Comparison of ENCODE assay signal across 23 mouse cellular contexts in the genomic region with DNA sequence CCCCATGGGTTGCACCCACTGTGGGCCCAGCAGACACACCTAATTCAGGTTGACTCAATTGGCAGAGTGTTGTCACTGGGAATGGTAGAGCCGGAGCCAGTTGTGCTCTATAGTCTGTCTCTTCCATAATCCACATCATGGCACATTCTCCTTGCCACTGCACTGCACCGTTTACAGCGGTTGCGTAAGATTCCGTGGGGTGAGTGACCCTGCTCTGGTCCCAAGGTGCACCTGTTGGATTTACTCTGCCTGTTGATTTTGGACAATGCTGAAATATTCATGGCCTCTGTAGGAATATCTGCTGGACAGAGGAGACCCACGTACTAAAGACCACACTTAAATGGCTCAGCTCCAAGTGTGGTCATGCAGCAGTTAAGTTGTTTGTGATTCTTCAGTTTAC. TPM values are rescaled to one million over a fixed set of nuclear protein-coding genes. Genes with fewer than 3 reads are reported as not detected.
DNase-seq lines count a peak whose midpoint lies in the region; ATAC-seq and TF ChIP-seq lines count a peak whose summit lies in the region.
"Had no signal": no experiment of that assay in that cellular context is flagged by ENCODE, and none has a peak within 500 bp of the region (broad histone marks: within the 10 kb centered on the region; RNA-seq: fewer than 3 reads in every experiment).

No protein-coding gene starts in this region.

- H3K4me3 ChIP-seq in hindbrain, embryonic 15.5 days = no peak overlapping the region
- H3K4me3 ChIP-seq in hindbrain, embryonic 14.5 days (replicated peaks; ENCODE audit: low read length) = no peak overlapping the region
- H3K4me3 ChIP-seq in midbrain, embryonic 11.5 days (ENCODE audit: low read depth, low read length) = no peak overlapping the region
- H3K4me3 ChIP-seq in midbrain, postnatal 0 days (ENCODE audit: low read depth, low read length) = no peak overlapping the region
- H3K4me3 ChIP-seq in liver, embryonic 16.5 days (ENCODE audit: low read depth, low read length) = no peak overlapping the region
- H3K4me3 ChIP-seq: embryonic facial prominence, embryonic 13.5 days; forebrain, embryonic 10.5 days; heart, embryonic 15.5 days; hindbrain, embryonic 10.5 days had no signal

- no peak for TF ChIP-seq CTCF in midbrain, postnatal 0 days (IDR thresholded peaks at IDR 0.05)

- ATAC-seq in hindbrain, embryonic 15.5 days (ENCODE audit: low FRiP score, low read depth) = 0 out of 2 replicates have a peak, but pooled peaks have one; percentile 30
- no peak for ATAC-seq in hindbrain, embryonic 14.5 days (ENCODE audit: low FRiP score)
- ATAC-seq in midbrain, embryonic 11.5 days (ENCODE audit: low FRiP score) = no peak
- ATAC-seq in midbrain, postnatal 0 days (ENCODE audit: low FRiP score) = no peak
- ATAC-seq in liver, embryonic 16.5 days (ENCODE audit: low read depth) = peak; percentile 90
- ATAC-seq: activated CD4-positive, CD25-positive, alpha-beta regulatory T cell, adult 4 months; forebrain, embryonic 14.5 days; hindbrain, embryonic 16.5 days; Patski had no signal

- no peaks in the 10 kb centered on the region for H3K4me1 ChIP-seq in hindbrain, embryonic 15.5 days (replicated peaks)
- no peaks in the 10 kb centered on the region for H3K4me1 ChIP-seq in hindbrain, embryonic 14.5 days (replicated peaks; ENCODE audit: control insufficient read depth, insufficient read depth, low read length)
- H3K4me1 ChIP-seq in midbrain, embryonic 11.5 days (ENCODE audit: control insufficient read depth, insufficient read depth, low read length) = no peaks in the 10 kb centered on the region
- H3K4me1 ChIP-seq in midbrain, postnatal 0 days (ENCODE audit: insufficient read depth, low read length) = no peaks in the 10 kb centered on the region
- H3K4me1 ChIP-seq in liver, embryonic 16.5 days (ENCODE audit: control insufficient read depth, low read depth, low read length) = no peaks in the 10 kb centered on the region; the same call in 1 of the 2 replicates
- H3K4me1 ChIP-seq: embryonic facial prominence, embryonic 13.5 days; forebrain, embryonic 10.5 days; heart, embryonic 15.5 days; hindbrain, embryonic 10.5 days had no signal

- no peak overlapping the region for H3K4me2 ChIP-seq in hindbrain, embryonic 15.5 days
- H3K4me2 ChIP-seq in hindbrain, embryonic 14.5 days (replicated peaks) = no peak overlapping the region
- no peak overlapping the region for H3K4me2 ChIP-seq in midbrain, embryonic 11.5 days
- H3K4me2 ChIP-seq in midbrain, postnatal 0 days (ENCODE audit: low read depth, low read length, poor library complexity, severe bottlenecking) = no peak overlapping the region
- no peak overlapping the region for H3K4me2 ChIP-seq in liver, embryonic 16.5 days (ENCODE audit: low read depth, low read length)
- H3K4me2 ChIP-seq: embryonic facial prominence, embryonic 13.5 days; heart, embryonic 11.5 days; heart, embryonic 15.5 days had no signal

- no peak overlapping the region for H3K27ac ChIP-seq in hindbrain, embryonic 15.5 days (replicated peaks)
- H3K27ac ChIP-seq in hindbrain, embryonic 14.5 days = no peak overlapping the region
- H3K27ac ChIP-seq in midbrain, embryonic 11.5 days (ENCODE audit: low read depth, low read length) = no peak overlapping the region
- no peak overlapping the region for H3K27ac ChIP-seq in midbrain, postnatal 0 days (ENCODE audit: low read depth, low read length)
- H3K27ac ChIP-seq in liver, embryonic 16.5 days (ENCODE audit: low read length) = no peak overlapping the region
- H3K27ac ChIP-seq: embryonic facial prominence, embryonic 13.5 days; forebrain, embryonic 10.5 days; heart, embryonic 15.5 days; hindbrain, embryonic 10.5 days had no signal

- H3K9me3 ChIP-seq in hindbrain, embryonic 15.5 days = no peaks in the 10 kb centered on the region
- no peaks in the 10 kb centered on the region for H3K9me3 ChIP-seq in hindbrain, embryonic 14.5 days (ENCODE audit: control insufficient read depth, low read length)
- H3K9me3 ChIP-seq in midbrain, embryonic 11.5 days (ENCODE audit: control insufficient read depth, low read length) = no peaks in the 10 kb centered on the region
- H3K9me3 ChIP-seq in midbrain, postnatal 0 days (ENCODE audit: low read length) = no peaks in the 10 kb centered on the region
- H3K9me3 ChIP-seq in liver, embryonic 16.5 days (replicated peaks; ENCODE audit: control insufficient read depth, low read length) = no peaks in the 10 kb centered on the region
- H3K9me3 ChIP-seq: embryonic facial prominence, embryonic 13.5 days; forebrain, embryonic 10.5 days; heart, embryonic 15.5 days; hindbrain, embryonic 10.5 days had no signal

- WGBS in hindbrain, embryonic 15.5 days = 93% methylated on average over 6 of the region's 6 CpGs
- 94% methylated on average over 6 of the region's 6 CpGs for WGBS in hindbrain, embryonic 14.5 days
- 94% methylated on average over 6 of the region's 6 CpGs for WGBS in midbrain, embryonic 11.5 days
- 89% methylated on average over 6 of the region's 6 CpGs for WGBS in midbrain, postnatal 0 days
- WGBS in liver, embryonic 16.5 days (ENCODE audit: insufficient replicate concordance) = 81% methylated on average over 6 of the region's 6 CpGs

- peaks cover 39% of the 10 kb centered on the region for H3K36me3 ChIP-seq in hindbrain, embryonic 15.5 days
- H3K36me3 ChIP-seq in hindbrain, embryonic 14.5 days (replicated peaks; ENCODE audit: control insufficient read depth, insufficient read depth) = peaks cover 61% of the 10 kb centered on the region
- peaks cover 6% of the 10 kb centered on the region; the same call in 1 of the 2 replicates for H3K36me3 ChIP-seq in midbrain, embryonic 11.5 days (ENCODE audit: control insufficient read depth, insufficient read depth, low read length)
- H3K36me3 ChIP-seq in midbrain, postnatal 0 days (ENCODE audit: insufficient read depth, low read length) = peaks cover 13% of the 10 kb centered on the region; the same call in 1 of the 2 replicates
- H3K36me3 ChIP-seq in liver, embryonic 16.5 days (ENCODE audit: control insufficient read depth, insufficient read depth) = peaks cover 7% of the 10 kb centered on the region

- H3K9ac ChIP-seq in hindbrain, embryonic 15.5 days = no peak overlapping the region
- H3K9ac ChIP-seq in hindbrain, embryonic 14.5 days = no peak overlapping the region
- no peak overlapping the region for H3K9ac ChIP-seq in midbrain, embryonic 11.5 days (ENCODE audit: low read length)
- no peak overlapping the region for H3K9ac ChIP-seq in midbrain, postnatal 0 days (replicated peaks; ENCODE audit: low read length, poor library complexity, severe bottlenecking)
- no peak overlapping the region for H3K9ac ChIP-seq in liver, embryonic 16.5 days (ENCODE audit: low read depth, low read length)
- H3K9ac ChIP-seq: embryonic facial prominence, embryonic 13.5 days; heart, embryonic 15.5 days had no signal

- intact Hi-C loops in heart, postnatal 36 days (cut with DNase I) = no loop called here

- H3K27me3 ChIP-seq in hindbrain, embryonic 15.5 days = no peaks in the 10 kb centered on the region
- H3K27me3 ChIP-seq in hindbrain, embryonic 14.5 days (ENCODE audit: control insufficient read depth, insufficient read depth, low read length) = no peaks in the 10 kb centered on the region
- H3K27me3 ChIP-seq in midbrain, embryonic 11.5 days (ENCODE audit: control insufficient read depth, insufficient read depth, low read length) = no peaks in the 10 kb centered on the region
- no peaks in the 10 kb centered on the region for H3K27me3 ChIP-seq in midbrain, postnatal 0 days (ENCODE audit: insufficient read depth, low read length)
- H3K27me3 ChIP-seq in liver, embryonic 16.5 days (ENCODE audit: control insufficient read depth, insufficient read depth, low read depth, low read length) = no peaks in the 10 kb centered on the region
- H3K27me3 ChIP-seq: CH12.LX; embryonic facial prominence, embryonic 13.5 days; heart, embryonic 15.5 days; Patski had no signal

- no peak for DNase-seq in hindbrain, embryonic 14.5 days (ENCODE audit: low spot score)
- peak; percentile 21 for DNase-seq in midbrain, embryonic 11.5 days (ENCODE audit: low spot score, missing footprints)
- no peak for DNase-seq in midbrain, postnatal 0 days (ENCODE audit: low spot score)
- no peak for DNase-seq in heart, postnatal 36 days
- DNase-seq: adrenal gland, postnatal 14 days; cerebellum, adult 11-12 months; cerebellum, adult 9-10 months; cerebellum, postnatal 25 days; gastrocnemius, postnatal 36 days; heart, adult 18-20 months; heart, postnatal 14 days had no signal

RNA-seq across cellular contexts. Expression of gene Pcgf3, which starts 22.0 kb away (rescaled TPM):
- polyA plus RNA-seq in hindbrain, embryonic 15.5 days (2015; fragmentation: Nextera tagmentation; extraction: Ambion mirVana) = 24.0 and 24.3 TPM in 2 replicates
- 31.2 and 33.4 TPM in 2 replicates for polyA plus RNA-seq in hindbrain, embryonic 14.5 days (2014; fragmentation: Nextera tagmentation; extraction: Ambion mirVana)
- polyA plus RNA-seq in midbrain, embryonic 11.5 days (2014; fragmentation: Nextera tagmentation; extraction: Ambion mirVana) = 29.2 and 34.0 TPM in 2 replicates
- 34.9 and 37.5 TPM in 2 replicates for total RNA-seq in midbrain, postnatal 0 days (2014; rRNA removed)
- 14.5 and 17.6 TPM in 2 replicates for polyA plus RNA-seq in midbrain, postnatal 0 days (2015; fragmentation: Nextera tagmentation; extraction: Ambion mirVana)
- polyA plus RNA-seq in liver, embryonic 16.5 days (2015; fragmentation: Nextera tagmentation; extraction: Ambion mirVana) = 5.9 and 6.1 TPM in 2 replicates
- 10 to 100 TPM; 27.2 to 30.8 TPM for total RNA-seq in heart, postnatal 36 days (2021)

RNA-seq across cellular contexts. Expression of gene Mfsd7a, which starts 34.3 kb away (rescaled TPM):
- polyA plus RNA-seq in hindbrain, embryonic 15.5 days (2015; fragmentation: Nextera tagmentation; extraction: Ambion mirVana) = 0.09 and 0.22 TPM in 2 replicates
- polyA plus RNA-seq in hindbrain, embryonic 14.5 days (2014; fragmentation: Nextera tagmentation; extraction: Ambion mirVana) = 0.08 TPM in 1 of 2 replicates, not detected in the other
- polyA plus RNA-seq in midbrain, embryonic 11.5 days (2014; fragmentation: Nextera tagmentation; extraction: Ambion mirVana) = 0.18 TPM in 1 of 2 replicates, not detected in the other
- 0.09 and 0.22 TPM in 2 replicates for total RNA-seq in midbrain, postnatal 0 days (2014; rRNA removed)
- polyA plus RNA-seq in midbrain, postnatal 0 days (2015; fragmentation: Nextera tagmentation; extraction: Ambion mirVana) = 0.14 TPM in 1 of 2 replicates, not detected in the other
- polyA plus RNA-seq in liver, embryonic 16.5 days (2015; fragmentation: Nextera tagmentation; extraction: Ambion mirVana) = 0.21 and 0.35 TPM in 2 replicates
- total RNA-seq in heart, postnatal 36 days (2021) = 1 to 10 TPM; 1.6 to 2.0 TPM
- total RNA-seq: CH12.LX had no signal
- polyA plus RNA-seq: activated CD4-positive, CD25-positive, alpha-beta regulatory T cell, adult 4 months had no signal

RNA-seq across cellular contexts. Expression of gene Atp5k, which starts 48.8 kb away (rescaled TPM):
- 430 and 504 TPM in 2 replicates for polyA plus RNA-seq in hindbrain, embryonic 15.5 days (2015; fragmentation: Nextera tagmentation; extraction: Ambion mirVana)
- 425 and 497 TPM in 2 replicates for polyA plus RNA-seq in hindbrain, embryonic 14.5 days (2014; fragmentation: Nextera tagmentation; extraction: Ambion mirVana)
- polyA plus RNA-seq in midbrain, embryonic 11.5 days (2014; fragmentation: Nextera tagmentation; extraction: Ambion mirVana) = 392 and 433 TPM in 2 replicates
- total RNA-seq in midbrain, postnatal 0 days (2014; rRNA removed) = 82.6 and 90.9 TPM in 2 replicates
- 533 and 539 TPM in 2 replicates for polyA plus RNA-seq in midbrain, postnatal 0 days (2015; fragmentation: Nextera tagmentation; extraction: Ambion mirVana)
- 197 and 235 TPM in 2 replicates for polyA plus RNA-seq in liver, embryonic 16.5 days (2015; fragmentation: Nextera tagmentation; extraction: Ambion mirVana)
- 1,000 to 10,000 TPM; 1,119 to 1,132 TPM for total RNA-seq in heart, postnatal 36 days (2021)

Comparison
In these comparisons a context has a peak if more than half of its experiments do, and no peak if none do; other contexts are left out.
1. ATAC-seq: peak in hindbrain, embryonic 15.5 days (single experiment) and liver, embryonic 16.5 days (single experiment); none in hindbrain, embryonic 14.5 days (single experiment), midbrain, embryonic 11.5 days (single experiment) and midbrain, postnatal 0 days (single experiment).